Mouse (Mus musculus) thymus, postnatal 10 days (tissue): ENCODE data around the gene Col4a3bp.

Experiments used
- DNase-seq, 2 experiments: peaks; one replicate each; pipeline ENCODE4 v3.0.0; 2021; ENCODE audit warnings: low spot score in 2 of 2

Gene Col4a3bp

DNA sequence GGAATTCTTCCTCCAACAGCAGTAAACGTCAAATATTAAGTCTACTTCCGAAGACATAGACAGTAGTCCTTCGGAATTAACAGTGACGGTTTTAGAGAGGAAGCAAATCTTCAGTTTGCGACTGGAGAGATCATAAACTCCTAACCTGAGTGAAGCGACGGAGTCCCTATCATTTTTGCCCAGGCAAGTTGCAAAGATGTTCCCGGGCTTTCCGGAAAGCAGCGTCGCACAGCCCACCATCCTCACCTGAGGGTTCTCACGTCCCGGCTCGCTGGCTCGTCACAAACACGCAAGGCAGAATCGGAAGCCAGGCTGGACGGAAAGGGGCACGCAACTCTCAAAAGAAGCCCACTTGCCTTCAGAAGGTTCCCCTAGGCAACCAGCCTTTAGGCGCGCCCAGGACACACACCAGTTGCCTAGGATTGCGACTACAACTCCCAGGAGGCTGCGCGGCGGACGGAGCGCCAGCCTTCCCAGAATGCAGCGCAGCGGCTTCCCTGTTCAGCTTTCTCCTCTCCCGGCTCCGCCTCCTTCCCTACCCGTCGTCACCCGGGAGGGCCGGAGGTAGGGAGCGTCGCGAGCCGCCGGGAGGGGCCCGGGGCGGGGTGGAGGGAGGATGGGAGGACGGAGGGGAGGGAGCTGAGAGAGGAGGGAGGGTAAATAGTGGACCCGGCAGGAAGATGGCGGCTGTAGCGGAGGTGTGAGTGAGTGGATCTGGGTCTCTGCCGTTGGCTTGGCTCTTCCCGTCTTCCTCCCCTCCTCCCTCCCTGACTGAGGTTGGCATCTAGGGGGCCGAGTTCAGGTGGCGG lies at the start of gene Col4a3bp, which contains the start of gene Polk:
TSS of gene Col4a3bp (plus strand) at position 538 of the 809 bp plus-strand sequence.
TSS of gene Polk (minus strand) at position 499 of the 809 bp plus-strand sequence.
- DNase-seq, result peak; percentile 89 to 90

GRCm38 (mm10) chr13:96496630-96497029 lies 45.8 kb upstream of the Col4a3bp start:
- DNase-seq, result no peak

GRCm38 (mm10) chr13:96499891-96500290 lies 42.5 kb upstream of the Col4a3bp start:
- no peak for DNase-seq

- no peak for DNase-seq
Measured at GRCm38 (mm10) chr13:96505661-96506060, 36.8 kb upstream of the Col4a3bp start.

DNA sequence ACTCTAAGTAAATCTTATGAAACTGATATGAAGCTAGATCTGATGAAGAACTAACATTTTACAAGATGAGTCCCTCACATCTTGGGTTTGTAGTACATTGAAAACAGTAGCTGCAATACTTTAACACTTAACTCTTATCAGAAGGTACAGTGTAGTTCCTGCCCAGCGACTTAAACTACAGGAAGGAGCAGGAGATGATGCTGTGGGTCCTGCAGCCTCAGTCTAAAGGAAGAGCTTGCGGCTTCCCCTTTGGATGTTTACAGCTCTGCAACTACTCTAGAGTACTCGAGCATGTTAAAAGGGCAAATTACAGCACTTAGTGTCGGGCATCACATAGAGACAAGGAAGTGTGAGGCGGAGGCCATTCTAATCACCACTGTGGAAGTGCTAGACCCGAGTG lies 36.1 kb upstream of the Col4a3bp start:
- DNase-seq, result no peak

GRCm38 (mm10) chr13:96507541-96507940 lies 34.9 kb upstream of the Col4a3bp start:
- DNase-seq, result no peak

- DNase-seq, result peak in 1 of 2 experiments; percentile 8
Measured at GRCm38 (mm10) chr13:96510635-96511034, 31.8 kb upstream of the Col4a3bp start.

DNA sequence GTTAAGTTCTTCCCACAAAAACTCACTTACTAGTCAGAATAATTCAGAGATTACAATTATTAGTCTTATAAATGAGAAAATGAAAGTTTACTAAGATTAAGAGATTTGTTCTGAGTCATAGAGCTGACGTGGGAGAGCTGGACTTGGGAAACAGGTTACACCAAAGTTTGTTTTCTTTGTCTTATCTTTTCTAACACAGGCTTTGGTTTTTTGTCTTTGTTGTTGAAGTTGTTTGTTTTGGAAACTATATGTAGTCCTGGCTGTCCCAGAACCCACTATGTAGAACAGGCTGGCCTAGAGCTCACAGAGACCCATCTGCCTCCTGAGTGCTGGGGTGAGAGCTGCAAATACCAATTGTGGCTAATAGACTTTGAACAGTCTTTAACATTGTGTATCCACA lies 31.2 kb upstream of the Col4a3bp start:
- DNase-seq, result no peak

- DNase-seq, result no peak
Measured at GRCm38 (mm10) chr13:96511893-96512292, 30.5 kb upstream of the Col4a3bp start.

DNA sequence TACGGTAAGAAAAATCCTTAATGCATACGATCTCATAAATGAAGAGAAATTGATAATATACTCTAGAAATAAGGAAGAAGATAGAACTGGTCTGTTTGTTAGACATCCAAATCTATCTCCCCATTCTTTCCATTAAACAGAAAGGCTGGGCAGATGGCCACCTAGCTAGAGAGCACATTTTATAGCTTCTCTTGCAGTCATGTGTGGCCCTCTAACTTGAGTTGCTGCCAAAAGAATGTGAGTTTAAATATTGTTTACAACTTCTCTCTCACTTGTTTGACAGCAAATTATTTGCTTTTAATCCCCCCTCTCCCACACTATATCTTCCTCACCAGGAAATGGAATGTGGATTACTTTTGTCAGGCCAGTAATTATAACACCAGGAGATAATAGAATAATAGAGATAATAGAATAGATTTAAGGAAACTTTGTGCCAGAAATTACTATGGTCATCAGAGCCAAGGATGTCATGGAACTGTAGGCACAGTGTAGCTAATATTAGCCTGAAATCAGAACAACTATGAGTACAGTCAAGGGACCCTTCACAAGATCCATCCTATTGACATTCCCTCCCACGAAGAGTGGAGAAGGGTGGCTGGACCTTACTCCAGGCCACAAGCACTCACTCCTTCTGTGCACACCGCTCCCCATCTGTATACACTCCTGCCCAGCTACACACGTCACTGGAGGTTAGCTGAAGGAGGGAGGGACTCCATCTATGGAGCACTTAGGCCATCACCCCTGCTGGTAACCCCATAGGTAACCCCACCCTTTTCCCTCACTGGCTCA lies 28.1 kb upstream of the Col4a3bp start:
- DNase-seq, result no peak

GRCm38 (mm10) chr13:96516249-96516648 lies 26.2 kb upstream of the Col4a3bp start:
- DNase-seq, result no peak

GRCm38 (mm10) chr13:96517335-96517734 lies 25.1 kb upstream of the Col4a3bp start:
- no peak for DNase-seq

DNA sequence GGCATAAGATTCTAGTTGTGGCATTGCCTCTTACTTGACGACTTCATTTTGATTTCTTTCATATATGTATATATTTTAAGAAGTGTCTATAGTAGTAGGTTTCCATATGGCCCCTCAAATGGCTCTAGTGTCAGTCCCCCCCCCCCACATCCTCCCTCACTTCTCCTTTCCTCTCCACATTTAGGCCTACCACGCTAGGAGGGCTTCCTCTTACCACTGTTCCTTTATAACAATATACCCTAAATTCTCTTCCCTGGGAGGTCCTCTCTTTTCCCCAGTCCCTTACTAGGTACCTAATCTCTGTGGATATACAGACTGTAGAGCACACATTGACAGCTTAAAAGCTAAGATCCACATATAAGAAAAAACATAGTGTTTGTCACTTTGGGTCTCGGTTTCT lies 21.1 kb upstream of the Col4a3bp start:
- DNase-seq, result no peak

GRCm38 (mm10) chr13:96527022-96527421 lies 15.4 kb upstream of the Col4a3bp start:
- DNase-seq, result no peak

DNA sequence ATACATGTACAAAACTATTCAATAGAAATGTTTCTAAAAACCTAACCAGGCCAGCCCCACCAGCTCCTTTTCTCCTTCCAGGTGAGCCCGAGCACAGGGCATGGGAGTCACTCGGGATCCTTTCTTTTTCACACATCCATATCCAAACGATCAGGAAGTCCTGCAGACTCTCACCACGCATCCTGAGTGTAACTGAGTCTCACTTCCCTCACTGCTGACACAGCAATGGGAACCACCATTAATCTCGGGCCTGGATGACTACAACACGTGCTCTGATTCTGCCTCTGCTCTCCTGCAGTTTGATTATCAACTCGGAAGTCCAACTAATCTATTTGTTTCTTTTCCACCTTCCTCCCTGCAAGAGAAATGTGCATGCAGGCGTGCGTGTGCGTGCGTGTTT lies 14.6 kb upstream of the Col4a3bp start:
- no peak for DNase-seq

DNA sequence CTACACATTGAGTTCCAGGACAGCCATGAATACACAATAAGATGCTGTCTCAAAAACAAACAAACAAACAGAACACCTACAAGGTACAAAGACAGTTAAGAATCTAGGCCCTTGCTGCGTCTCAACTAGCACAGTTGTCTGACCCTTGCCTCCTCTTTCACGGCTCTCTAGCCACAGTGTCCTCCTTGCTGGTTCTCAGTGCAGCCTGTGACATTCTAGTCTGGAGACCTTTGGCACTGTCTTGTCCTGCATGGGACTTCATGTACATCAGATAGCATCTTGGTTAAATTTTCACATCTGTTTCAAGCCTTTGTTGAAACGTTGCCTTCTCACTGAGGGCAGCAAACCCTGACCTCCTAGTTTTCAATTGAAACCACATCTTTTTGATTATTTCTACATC lies 13.6 kb upstream of the Col4a3bp start:
- no peak for DNase-seq

GRCm38 (mm10) chr13:96529542-96529941 lies 12.9 kb upstream of the Col4a3bp start:
- no peak for DNase-seq

GRCm38 (mm10) chr13:96530064-96530463 lies 12.4 kb upstream of the Col4a3bp start:
- DNase-seq, result no peak

DNA sequence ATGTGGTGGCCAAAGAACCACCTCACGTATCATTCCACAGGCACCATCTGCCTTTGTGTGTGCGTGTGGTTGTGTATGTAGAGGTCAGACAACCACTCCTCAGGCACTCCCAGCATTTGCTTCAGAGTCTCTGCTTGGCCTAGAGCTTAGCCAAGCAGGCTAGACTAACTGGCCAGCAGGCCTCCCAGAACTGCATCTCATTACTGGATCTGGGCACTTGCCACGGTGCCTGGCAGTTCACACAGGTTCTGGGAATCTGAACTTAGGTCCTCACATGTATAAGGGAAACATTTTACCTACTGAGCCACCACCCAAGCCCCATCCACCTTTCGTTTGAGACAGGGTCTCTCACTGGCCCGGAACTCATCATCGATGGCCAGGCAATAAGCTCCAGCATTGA lies 10.2 kb upstream of the Col4a3bp start:
- DNase-seq, result no peak

DNA sequence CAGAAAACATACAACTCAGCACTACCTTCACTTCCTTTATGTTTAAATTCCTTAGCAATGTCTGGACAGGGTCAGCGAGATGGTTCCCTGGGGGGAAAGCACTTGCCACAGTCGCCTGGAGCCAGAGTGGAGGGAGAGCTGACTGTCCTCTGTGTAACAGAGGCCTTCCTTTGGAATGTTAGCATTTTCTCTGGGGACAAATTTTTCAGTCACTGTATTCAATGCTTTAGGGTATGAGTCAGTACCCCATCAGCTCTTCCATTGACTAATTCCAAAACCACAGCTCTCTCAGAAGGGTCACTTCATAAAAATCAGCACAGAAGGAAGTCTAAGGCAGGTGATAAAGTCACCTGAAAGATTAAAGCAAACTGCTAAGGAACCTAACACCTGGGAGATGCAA lies 8.7 kb upstream of the Col4a3bp start:
- DNase-seq, result no peak

DNA sequence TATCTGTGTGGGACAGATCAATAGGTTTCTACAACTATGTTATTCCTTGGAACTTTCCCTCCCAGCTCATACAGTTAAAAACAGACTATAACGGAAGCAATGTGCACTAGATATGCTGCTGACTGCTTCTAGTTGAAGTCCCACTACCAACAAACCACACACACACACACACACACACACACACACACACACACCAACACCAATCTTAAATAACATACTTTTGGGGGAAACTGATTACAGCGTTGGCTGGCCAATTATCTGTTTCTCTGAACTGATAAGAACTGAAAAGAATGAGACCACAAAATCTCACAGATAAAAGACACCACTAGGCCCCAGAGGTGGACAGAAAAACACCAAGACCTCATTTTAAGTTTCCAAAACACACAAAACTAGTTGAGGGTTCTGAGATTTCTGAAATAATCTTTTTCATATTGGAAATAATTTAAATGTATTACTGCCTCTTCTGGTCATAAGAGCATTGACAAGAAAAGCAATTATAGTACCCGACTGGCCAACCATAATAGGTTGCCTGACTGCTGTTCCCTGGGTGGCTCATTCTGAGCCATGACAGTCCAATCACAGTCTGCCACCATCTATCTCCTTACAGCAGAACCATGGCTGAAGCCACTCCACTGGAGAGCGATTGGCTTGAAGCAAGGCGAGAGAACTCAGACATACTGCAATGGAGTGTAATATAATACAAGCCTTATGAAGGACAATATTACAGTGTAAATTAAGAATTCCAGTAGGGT lies 5.4 kb upstream of the Col4a3bp start:
- no peak for DNase-seq

DNA sequence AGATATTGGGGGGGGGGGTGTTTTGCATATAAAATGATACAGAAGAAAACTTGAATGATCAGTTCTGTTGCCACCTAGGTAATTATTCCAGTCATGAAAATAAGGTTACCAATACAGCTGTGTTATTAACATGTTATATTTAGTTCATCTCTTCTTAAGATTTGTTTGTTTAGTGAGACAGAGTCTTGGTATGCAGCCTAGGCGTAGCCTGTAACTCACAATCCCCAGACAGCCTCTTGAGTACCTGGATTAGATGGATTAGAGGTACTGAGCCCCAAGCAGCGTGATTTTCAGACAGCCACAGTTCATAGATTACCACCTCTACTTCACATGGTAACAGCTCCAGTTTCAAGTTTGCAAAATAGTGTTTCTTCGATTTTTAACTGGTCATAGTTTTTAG lies 4.3 kb upstream of the Col4a3bp start:
- DNase-seq, result no peak
